Mouse (Mus musculus) heart, adult 2 months (tissue): ENCODE measurements around the gene Atxn10. TPM values are rescaled to one million over a fixed set of nuclear protein-coding genes. Genes with fewer than 3 reads are reported as not detected.

Experiments used
- DNase-seq, 2 experiments: peaks; one replicate each; pipeline ENCODE4 v3.0.0; 2021
- H3K27ac ChIP-seq: fragments of 200-600 bp; 2 replicates; pipeline ENCODE4 v1.8.1; 2022
- H3K27me3 ChIP-seq: fragments of 200-500 bp; 2 replicates; pipeline ENCODE4 v1.6.1; 2012; ENCODE audit warnings: mild to moderate bottlenecking, low read length, inconsistent platforms, mixed read lengths; ENCODE audit not compliant: control insufficient read depth, insufficient read depth
- H3K36me3 ChIP-seq: fragments of 200-500 bp; 2 replicates; pipeline ENCODE4 v1.6.1; 2012; ENCODE audit warnings: low read length, inconsistent platforms; ENCODE audit not compliant: control insufficient read depth, insufficient read depth
- H3K4me1 ChIP-seq: fragments of 200-500 bp; 2 replicates; pipeline ENCODE4 v1.6.1; 2011; ENCODE audit warnings: low read length; ENCODE audit not compliant: control insufficient read depth, insufficient read depth
- H3K4me3 ChIP-seq: fragments of 200-600 bp; 2 replicates; pipeline ENCODE4 v1.8.1; 2022
- H3K79me2 ChIP-seq: fragments of 200-500 bp; replicated peaks from 2 replicates; pipeline ENCODE4 v1.6.1; 2012; ENCODE audit warnings: mild to moderate bottlenecking, inconsistent platforms, low read length, moderate library complexity, mixed read lengths; ENCODE audit not compliant: control insufficient read depth, insufficient read depth
- H3K9ac ChIP-seq: fragments of 200-500 bp; 2 replicates; pipeline ENCODE4 v1.6.1; 2012; ENCODE audit warnings: low read depth, mild to moderate bottlenecking, control low read depth, inconsistent platforms, low read length, mixed read lengths
- CTCF ChIP-seq: fragments of 200-600 bp; IDR thresholded peaks from 2 replicates; pipeline ENCODE4 v1.8.1; 2022; ENCODE audit warnings: antibody characterized with exemption, mild to moderate bottlenecking, moderate library complexity
- EP300 ChIP-seq: fragments of 200-500 bp; IDR thresholded peaks from 2 replicates; pipeline ENCODE4 v1.6.1; 2011; ENCODE audit warnings: low read depth, low read length, control low read depth; ENCODE audit not compliant: insufficient read depth
- POLR2A ChIP-seq: fragments of 200-500 bp; IDR thresholded peaks from 2 replicates; pipeline ENCODE4 v1.6.1; 2011; ENCODE audit warnings: mild to moderate bottlenecking, low read depth, low read length, control low read depth; ENCODE audit not compliant: insufficient read depth
- WGBS: fragments of 180-500 bp; shearing (Covaris S2); methylation state at CpG from one replicate; pipeline ENCODE4 v1.1.7; 2018; 5-methylcytosine and 5-hydroxymethylcytosine counted together
- intact Hi-C: fragments of 180-260 bp; cut with DNase I; formaldehyde crosslinking; loops from one replicate; pipeline ENCODE4 v1.15.1; 2025
- polyA plus RNA-seq: library from polyadenylated mRNA; depleted of rRNA; stranded (reverse); fragments of >200 nt; gene quantifications from 2 replicates; pipeline ENCODE4 v1.2.3, GENCODE M21; 2012
- total RNA-seq, 2 experiments: library from RNA; stranded (reverse); gene quantifications; 2 replicates each; pipeline ENCODE4 v1.2.3; 2021

Gene Atxn10
- total and polyA plus RNA-seq, 3 experiments: 52.9 to 82.6 (median 71.7) TPM

- H3K4me3 ChIP-seq: no peak overlapping the region
- no peaks in the 10 kb centered on the region; the same call in 1 of the 2 replicates for H3K4me1 ChIP-seq
- no peaks in the 10 kb centered on the region for H3K79me2 ChIP-seq
- 57% methylated on average over 3 of the region's 3 CpGs for WGBS
- peaks cover 4% of the 10 kb centered on the region for H3K36me3 ChIP-seq
- H3K27ac ChIP-seq: no peak overlapping the region
- intact Hi-C loops: no loop called here
- DNase-seq: no peak
- no peak for TF ChIP-seq POLR2A
- TF ChIP-seq CTCF: no peak
- no peak for TF ChIP-seq EP300
- H3K27me3 ChIP-seq: no peaks in the 10 kb centered on the region
- no peak overlapping the region for H3K9ac ChIP-seq
These were observed 33.7 kb downstream of the Atxn10 start for GRCm38 (mm10) chr15:85369765-85370164.

- TF ChIP-seq POLR2A: no peak
- TF ChIP-seq CTCF: no peak
- no peak for TF ChIP-seq EP300
- no peaks in the 10 kb centered on the region for H3K4me1 ChIP-seq
- intact Hi-C loops: no loop called here
These were observed 37.1 kb downstream of the Atxn10 start for GRCm38 (mm10) chr15:85373125-85373524.

GRCm38 (mm10) chr15:85383477-85383876 is 47.4 kb downstream of the Atxn10 start:
- peak; percentile 29 for TF ChIP-seq CTCF
- no peak for TF ChIP-seq POLR2A
- Histone ChIP-seq H3K27me3 (no peaks in the 10 kb centered on the region), H3K4me1 (no peaks in the 10 kb centered on the region), H3K27ac (no peak overlapping the region), H3K79me2 (0 out of 2 replicates have a peak, but pooled peaks cover 1% of the 10 kb centered on the region), H3K36me3 (no peaks in the 10 kb centered on the region), H3K9ac (no peak overlapping the region), H3K4me3 (no peak overlapping the region)
- intact Hi-C loops: loop anchor here (10.0 kb wide), 1 partner anchor 201 kb away; the partner anchor contains the start of gene Wnt7b
- WGBS: 52% methylated on average over 9 of the region's 9 CpGs
- DNase-seq: no peak

More at GRCm38 (mm10) chr15:85373125-85373524, 37.1 kb downstream of the Atxn10 start:
- Histone ChIP-seq H3K36me3 (no peaks in the 10 kb centered on the region), H3K9ac (no peak overlapping the region), H3K79me2 (no peaks in the 10 kb centered on the region), H3K27me3 (no peaks in the 10 kb centered on the region), H3K27ac (no peak overlapping the region), H3K4me3 (no peak overlapping the region)
- no peak for DNase-seq

- intact Hi-C loops: loop anchor here (10.0 kb wide), 1 partner anchor 196 kb away; the partner anchor contains the start of gene Wnt7b
- DNase-seq: no peak
- H3K79me2 ChIP-seq: 0 out of 2 replicates have a peak, but pooled peaks cover 2% of the 10 kb centered on the region
- no peak overlapping the region for H3K4me3 ChIP-seq
- no peak overlapping the region for H3K27ac ChIP-seq
- TF ChIP-seq EP300: no peak
- no peak for TF ChIP-seq POLR2A
- peak; percentile 74 for TF ChIP-seq CTCF
- no peak overlapping the region for H3K9ac ChIP-seq
- WGBS: 96% methylated on average over 3 of the region's 3 CpGs
- no peaks in the 10 kb centered on the region for H3K4me1 ChIP-seq
- H3K36me3 ChIP-seq: no peaks in the 10 kb centered on the region
- H3K27me3 ChIP-seq: no peaks in the 10 kb centered on the region
These were observed 52.7 kb downstream of the Atxn10 start for GRCm38 (mm10) chr15:85388696-85389095.

GRCm38 (mm10) chr15:85389915-85390314 is 53.9 kb downstream of the Atxn10 start:
- 72% methylated on average over 4 of the region's 4 CpGs for WGBS
- H3K36me3 ChIP-seq: no peaks in the 10 kb centered on the region
- no peak for DNase-seq
- 0 out of 2 replicates have a peak, but pooled peaks cover 2% of the 10 kb centered on the region for H3K79me2 ChIP-seq
- no peak overlapping the region for H3K4me3 ChIP-seq
- TF ChIP-seq POLR2A (no peak), EP300 (no peak), CTCF (no peak)
- H3K4me1 ChIP-seq: no peaks in the 10 kb centered on the region
- intact Hi-C loops: loop anchor here (10.0 kb wide), 1 partner anchor 195 kb away; the partner anchor contains the start of gene Wnt7b
- no peak overlapping the region for H3K27ac ChIP-seq
- no peak overlapping the region for H3K9ac ChIP-seq
- no peaks in the 10 kb centered on the region for H3K27me3 ChIP-seq

- Histone ChIP-seq H3K27ac (no peak overlapping the region), H3K79me2 (no peaks in the 10 kb centered on the region), H3K4me3 (no peak overlapping the region), H3K4me1 (no peaks in the 10 kb centered on the region), H3K9ac (no peak overlapping the region), H3K36me3 (no peaks in the 10 kb centered on the region), H3K27me3 (no peaks in the 10 kb centered on the region)
- intact Hi-C loops: no loop called here
- no peak for DNase-seq
- WGBS: 91% methylated on average over 9 of the region's 9 CpGs
- TF ChIP-seq EP300: no peak
- TF ChIP-seq POLR2A: no peak
These were observed 59.3 kb downstream of the Atxn10 start for GRCm38 (mm10) chr15:85395360-85395759.
